Mouse (Mus musculus): Measurements from ENCODE around the gene C1qtnf4.

Gene C1qtnf4

DNA sequence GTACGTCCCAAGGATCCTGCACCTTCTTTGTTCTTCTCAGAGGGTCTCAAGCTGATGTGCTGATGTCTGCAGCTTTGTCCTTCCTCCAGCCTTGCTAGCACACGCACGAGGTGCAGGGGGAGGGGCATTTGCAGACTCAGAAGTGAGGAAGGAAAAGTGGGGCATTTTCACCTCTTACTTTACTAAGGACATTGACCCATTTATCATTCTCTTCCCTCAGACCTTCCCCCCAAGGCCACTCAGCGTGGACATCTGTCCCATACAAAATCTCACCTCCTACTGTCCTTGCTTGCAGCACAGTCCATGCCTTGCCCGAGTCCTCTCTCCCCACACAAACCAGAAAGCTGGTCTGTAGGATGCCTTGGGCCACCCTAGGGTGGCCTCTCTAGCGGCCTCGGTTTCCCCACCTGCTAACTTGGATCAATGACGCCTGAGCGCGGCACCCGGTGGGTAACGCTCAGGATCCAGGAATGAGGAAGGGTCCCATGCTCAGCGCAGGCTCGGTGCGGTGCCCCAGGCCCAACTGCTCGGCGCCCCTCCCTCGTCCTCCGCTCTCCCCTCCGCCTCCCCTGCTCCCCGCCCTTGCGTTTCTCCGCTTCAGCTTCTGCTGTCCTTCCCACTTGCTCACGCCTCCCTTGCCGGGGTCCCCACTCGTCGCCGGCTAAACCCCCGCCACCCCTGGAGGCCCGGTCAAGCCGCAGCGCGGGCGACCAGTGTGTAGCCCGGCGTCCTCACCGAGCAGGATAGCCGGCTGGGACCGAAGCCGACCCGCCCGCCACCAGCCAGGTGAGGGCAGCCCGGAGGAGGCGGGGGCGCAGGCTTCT is at the start of gene C1qtnf4:
Gene C1qtnf4, plus strand, starts transcription at position 643 of the 824 bp plus-strand sequence.
- in situ Hi-C loops (cut with MboI; ENCODE audit: unreplicated experiment in 2 of 2): no loop called here

DNA sequence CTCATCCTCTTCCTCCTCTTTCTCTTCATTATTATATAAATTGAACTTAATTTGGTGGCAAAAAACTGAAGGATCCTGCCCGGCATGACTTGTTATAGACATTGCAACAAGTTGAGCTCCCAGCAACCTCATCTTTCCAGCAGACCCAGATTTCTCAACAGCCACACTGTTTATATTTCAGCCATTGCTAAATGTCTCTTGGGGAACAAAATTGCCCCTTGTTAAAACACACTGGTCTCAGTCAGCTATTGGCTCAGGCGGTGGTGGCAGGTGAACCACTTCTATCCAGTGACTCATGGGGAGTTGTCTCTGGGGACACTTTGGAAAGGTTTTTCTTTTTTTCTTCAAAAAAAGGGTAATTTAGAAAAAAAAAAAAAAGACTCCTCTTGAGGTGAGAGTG is 47.0 kb upstream of the C1qtnf4 start:
- in situ Hi-C loops (cut with MboI; ENCODE audit: unreplicated experiment in 2 of 2): no loop called here

DNA sequence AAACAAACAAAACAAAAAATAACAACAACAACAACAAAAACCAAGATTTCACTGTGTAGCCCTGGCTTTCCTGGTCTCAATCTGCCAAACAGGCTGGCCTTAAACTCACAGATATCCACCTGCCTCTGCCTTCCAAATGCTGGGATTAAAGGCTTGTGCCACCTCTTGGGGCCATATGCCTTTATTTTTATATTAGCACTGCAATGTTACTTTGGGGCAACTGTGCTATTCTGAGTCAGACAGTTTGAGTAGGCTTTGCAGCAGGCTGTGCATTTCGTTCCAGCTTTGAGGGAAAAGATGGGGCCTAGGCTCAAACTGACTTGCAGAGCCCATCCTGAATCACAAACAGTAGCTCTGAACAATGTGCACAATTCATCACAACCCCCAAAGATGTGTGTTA is 42.0 kb upstream of the C1qtnf4 start:
- in situ Hi-C loops (cut with MboI; ENCODE audit: unreplicated experiment in 2 of 2): no loop called here

DNA sequence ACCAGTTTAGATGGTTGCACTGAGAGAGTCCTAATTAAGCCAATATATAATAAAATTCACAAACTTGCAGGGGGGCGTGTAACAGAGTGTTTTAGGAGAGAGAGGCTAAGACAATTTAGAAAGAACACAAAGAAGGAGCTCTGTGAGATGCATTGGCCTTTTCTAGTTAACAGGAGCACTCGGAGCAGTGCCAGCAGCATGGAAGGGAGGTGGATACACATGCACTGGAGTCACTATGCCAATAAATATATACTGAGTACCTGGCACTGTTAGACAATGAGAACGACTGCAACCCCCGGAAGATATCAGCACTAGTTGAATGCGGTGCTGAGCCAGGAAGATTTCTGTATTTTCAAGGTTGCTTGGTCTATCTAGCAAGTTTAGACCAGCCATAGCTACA is 41.4 kb upstream of the C1qtnf4 start:
- in situ Hi-C loops (cut with MboI; ENCODE audit: unreplicated experiment in 2 of 2): no loop called here

DNA sequence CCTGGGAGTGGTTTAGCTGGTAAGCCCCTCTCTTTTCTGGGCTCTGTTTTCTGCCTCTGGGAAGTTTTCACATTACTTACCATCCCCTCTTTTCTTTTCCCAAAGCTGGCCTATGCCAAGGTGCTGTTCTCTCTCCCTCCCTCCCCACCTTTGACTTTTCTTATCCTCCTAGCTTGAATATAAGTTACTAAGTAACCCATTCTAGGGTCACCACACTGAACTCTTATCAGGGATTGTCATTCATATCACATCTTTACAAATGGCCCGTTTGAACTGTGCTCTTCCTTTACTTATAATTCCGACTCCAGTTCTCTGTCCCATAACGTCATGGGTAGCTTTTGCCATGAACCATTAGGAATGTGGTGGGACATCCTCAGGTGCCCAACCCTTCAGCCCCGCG is 40.4 kb upstream of the C1qtnf4 start:
- in situ Hi-C loops (cut with MboI; ENCODE audit: unreplicated experiment in 2 of 2): no loop called here

DNA sequence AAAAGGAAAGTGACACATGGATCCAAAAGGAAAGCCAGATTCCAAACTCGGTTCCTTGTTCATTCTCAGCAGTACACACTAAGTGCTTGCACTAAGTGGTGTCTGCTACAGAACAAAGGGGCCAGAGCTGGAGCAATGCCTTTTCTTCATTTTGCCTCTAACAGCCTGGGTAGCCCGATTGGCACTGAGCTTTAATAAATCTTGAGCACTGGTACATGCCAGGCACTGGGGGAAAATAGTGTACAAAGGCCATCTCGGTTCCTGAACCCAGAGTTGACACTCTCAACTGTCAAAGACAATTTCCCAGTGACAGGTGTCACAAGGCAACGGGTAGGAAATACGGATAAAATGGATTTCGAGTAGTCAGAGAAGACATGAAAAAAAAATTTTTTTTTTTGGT is 39.5 kb upstream of the C1qtnf4 start:
- in situ Hi-C loops (cut with MboI; ENCODE audit: unreplicated experiment in 2 of 2): no loop called here

DNA sequence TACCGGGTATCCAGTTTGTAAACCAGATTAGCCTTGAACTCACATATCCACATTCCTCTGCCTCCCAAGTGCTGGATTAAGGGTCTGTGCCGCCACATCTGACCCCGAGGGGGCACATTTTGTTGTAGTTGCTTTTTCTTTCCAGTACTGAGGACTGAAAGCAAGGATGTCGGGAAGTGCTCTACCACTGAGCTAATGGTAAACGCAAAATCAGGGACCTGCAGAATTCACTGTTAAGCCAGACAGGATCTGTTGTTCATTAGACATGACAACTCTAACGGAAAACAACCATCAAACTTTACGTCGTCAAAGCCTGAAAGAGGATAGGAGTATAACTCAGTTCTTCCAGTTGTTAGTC is 39.1 kb upstream of the C1qtnf4 start:
- in situ Hi-C loops (cut with MboI; ENCODE audit: unreplicated experiment in 2 of 2): no loop called here

DNA sequence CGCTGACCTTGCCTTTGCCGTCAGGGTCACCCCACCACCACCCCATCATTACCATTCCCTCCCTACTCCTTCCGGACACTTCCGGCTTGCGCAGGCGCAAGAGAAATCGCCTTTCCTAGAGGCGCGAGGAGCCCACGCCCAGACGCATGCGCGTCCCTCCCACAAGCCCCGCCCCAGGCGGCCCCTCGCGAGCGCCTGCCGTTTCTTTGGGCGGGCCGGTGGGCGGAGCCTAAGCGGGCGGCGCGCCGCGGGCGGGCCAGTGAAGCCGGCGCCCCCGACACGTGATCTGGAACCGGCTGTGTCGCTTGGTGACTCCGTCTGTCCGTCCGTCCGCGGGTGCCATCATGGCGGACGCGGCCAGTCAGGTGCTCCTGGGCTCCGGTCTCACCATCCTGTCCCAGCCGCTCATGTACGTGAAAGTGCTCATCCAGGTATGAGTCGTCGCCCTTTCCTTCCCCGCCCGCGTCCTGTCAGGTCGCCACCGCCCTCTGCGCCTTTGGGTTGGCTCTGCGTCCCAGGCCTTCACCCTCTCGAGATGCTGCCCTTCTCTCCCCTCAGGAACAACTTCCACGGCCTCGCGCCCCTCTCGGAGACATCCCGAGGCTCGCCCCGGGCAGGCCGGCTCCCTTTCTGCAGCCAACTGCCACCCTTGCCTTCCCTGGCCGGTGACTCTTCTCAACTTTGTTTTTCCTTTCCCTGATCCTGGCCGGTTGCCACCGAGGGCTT is 38.5 kb upstream of the C1qtnf4 start, which contains the start of gene Mtch2:
Gene Mtch2, plus strand, starts transcription at position 201 of the 726 bp plus-strand sequence.
- in situ Hi-C loops (cut with MboI; ENCODE audit: unreplicated experiment in 2 of 2): no loop called here

DNA sequence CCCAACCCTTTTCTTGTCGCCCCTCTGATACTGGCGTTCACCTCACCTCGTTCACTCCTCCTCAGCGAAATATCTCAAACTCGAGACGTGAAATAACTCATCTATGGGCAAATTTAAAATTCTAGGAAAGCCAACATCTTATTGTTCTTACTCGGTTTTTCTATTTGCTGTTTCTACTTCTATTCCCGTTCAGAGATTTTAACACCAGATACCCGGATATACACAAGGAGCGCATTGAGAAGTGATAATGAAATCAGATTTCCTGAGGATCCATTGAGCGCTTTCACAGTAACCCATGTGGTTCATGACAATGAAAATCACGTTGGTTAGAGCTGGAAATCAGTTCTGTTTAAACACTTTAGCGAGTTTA is 38.0 kb upstream of the C1qtnf4 start:
- in situ Hi-C loops (cut with MboI; ENCODE audit: unreplicated experiment in 2 of 2): no loop called here

DNA sequence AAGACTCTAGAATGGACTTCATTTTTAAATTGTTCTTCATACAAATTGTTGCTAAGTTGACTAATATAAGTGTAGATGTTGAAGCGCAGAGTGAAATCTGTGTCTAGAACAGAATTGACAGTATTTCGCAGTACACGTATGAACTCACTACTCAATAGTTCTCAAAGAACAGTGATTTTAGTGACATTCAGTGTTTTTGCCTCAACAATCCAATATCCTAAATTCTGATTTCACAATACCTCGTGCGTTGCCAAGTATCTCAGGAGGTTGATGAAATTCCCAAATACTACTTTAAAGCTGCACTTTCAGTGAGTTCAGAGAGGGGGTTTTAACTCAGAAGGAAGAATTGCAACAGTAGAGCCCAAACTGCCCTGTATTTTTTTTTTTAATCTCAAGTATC is 37.3 kb upstream of the C1qtnf4 start:
- in situ Hi-C loops (cut with MboI; ENCODE audit: unreplicated experiment in 2 of 2): no loop called here

DNA sequence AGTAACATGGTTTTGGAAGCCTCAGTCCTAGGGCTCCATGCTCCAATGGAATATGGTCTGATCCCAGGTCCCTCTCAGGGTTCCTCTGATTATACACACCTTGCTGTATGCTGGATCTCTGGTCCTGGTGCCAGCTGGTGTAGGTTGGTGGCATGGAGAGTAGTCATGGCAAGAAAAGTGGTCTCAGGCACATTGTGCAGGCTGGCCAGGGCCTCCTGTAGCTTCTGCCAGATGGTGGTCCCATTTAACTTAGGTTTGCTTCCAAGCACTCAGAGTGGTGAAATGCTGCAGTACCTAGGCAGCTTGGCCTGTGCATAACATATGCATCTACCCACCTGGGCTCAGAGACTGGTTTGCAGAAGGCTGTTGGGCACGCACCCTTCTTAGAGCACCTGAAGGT is 35.3 kb upstream of the C1qtnf4 start:
- in situ Hi-C loops (cut with MboI; ENCODE audit: unreplicated experiment in 2 of 2): loop anchor here in 1 of 2 experiments (25.0 kb wide), 1 partner anchor 637 kb away; no protein-coding TSS in a partner anchor

DNA sequence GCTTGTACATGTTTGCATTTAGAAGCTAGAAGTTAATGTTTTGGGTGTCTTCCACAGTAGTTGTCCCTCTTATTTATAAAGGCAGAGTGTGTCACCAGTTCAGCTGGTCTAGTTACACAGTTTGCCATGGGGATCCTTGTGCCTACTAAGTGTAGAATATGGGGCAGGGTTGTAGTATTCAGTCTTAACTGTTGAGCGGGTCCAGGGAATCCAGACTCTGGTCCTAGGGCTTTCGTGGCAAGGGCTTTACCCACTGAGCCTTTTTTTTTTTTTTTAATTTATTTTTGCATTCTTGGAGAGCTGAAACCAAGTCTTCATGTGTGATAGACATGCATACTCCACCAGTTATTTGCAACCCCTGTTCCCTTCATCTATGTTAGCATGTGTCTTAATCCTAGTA is 24.2 kb upstream of the C1qtnf4 start:
- in situ Hi-C loops (cut with MboI; ENCODE audit: unreplicated experiment in 2 of 2): loop anchor here (5.0 to 25.0 kb wide), 4 partner anchors 196 to 626 kb away; no protein-coding TSS in a partner anchor

DNA sequence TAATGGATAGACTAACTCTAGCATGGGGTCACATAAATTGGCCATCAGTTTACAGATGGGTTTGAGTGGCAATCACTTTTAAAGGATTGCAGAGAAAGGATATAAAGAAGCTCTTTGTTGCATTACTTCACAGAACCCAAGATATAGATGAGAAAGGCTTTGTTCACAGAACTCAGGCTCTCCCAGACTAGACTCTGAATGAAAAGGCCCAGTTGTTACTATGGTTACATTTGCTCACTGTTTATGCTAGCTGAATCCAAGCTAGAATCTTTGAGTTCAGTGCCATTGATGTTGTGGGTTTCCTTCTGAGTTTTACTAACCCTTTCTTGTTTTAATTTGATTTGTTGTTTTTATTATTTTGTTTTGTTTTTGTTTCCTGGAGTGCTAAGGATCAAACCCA is 21.5 kb upstream of the C1qtnf4 start:
- in situ Hi-C loops (cut with MboI; ENCODE audit: unreplicated experiment in 2 of 2): loop anchor here (5.0 to 25.0 kb wide), 4 partner anchors 193 to 623 kb away; no protein-coding TSS in a partner anchor

DNA sequence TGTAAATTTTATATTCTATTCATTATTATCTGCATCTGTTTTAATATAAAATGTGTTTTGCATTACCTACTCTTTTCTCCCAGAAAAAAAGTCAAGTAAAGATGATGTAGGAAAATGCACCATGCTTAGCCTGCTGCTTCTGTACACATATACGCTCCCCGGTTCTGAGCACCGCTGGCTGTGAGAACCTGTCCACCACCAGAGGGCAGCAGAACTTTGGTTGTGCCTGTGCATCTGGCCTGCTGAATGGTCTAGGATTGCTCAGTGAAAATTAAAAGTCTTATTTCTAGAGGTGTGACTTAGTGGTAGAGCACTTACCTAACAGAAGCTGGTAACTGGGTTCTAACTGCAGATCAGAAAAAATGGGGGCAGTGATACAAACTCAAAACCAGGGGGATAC is 19.1 kb upstream of the C1qtnf4 start:
- in situ Hi-C loops (cut with MboI; ENCODE audit: unreplicated experiment in 2 of 2): loop anchor here (5.0 to 25.0 kb wide), 5 partner anchors 196 to 621 kb away; no protein-coding TSS in a partner anchor

DNA sequence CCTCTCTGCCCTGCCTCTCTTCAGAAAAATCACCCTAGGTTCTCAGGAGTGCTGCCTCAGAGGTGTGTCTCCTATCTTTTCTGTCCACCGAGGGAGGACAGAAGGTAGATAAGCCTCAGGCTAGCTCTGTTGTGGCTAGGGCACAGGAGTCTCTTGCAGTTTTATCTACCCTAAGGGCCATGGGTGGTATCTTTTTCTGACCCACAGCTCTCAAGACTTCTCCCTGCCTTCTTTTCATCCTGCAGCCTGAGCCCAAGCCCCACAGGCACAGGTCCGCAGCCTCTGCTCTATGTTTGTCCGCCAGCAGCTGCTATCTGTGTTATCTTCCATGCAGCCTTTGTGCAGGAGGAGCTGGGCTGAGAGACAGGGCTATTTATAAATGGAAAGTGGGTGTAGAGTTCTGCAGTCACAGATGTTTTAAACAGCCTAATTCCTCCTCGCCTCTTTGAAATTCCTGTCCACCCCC is 15.5 kb upstream of the C1qtnf4 start:
- in situ Hi-C loops (cut with MboI; ENCODE audit: unreplicated experiment in 2 of 2): loop anchor here in 1 of 2 experiments (25.0 kb wide), 1 partner anchor 617 kb away; no protein-coding TSS in a partner anchor

DNA sequence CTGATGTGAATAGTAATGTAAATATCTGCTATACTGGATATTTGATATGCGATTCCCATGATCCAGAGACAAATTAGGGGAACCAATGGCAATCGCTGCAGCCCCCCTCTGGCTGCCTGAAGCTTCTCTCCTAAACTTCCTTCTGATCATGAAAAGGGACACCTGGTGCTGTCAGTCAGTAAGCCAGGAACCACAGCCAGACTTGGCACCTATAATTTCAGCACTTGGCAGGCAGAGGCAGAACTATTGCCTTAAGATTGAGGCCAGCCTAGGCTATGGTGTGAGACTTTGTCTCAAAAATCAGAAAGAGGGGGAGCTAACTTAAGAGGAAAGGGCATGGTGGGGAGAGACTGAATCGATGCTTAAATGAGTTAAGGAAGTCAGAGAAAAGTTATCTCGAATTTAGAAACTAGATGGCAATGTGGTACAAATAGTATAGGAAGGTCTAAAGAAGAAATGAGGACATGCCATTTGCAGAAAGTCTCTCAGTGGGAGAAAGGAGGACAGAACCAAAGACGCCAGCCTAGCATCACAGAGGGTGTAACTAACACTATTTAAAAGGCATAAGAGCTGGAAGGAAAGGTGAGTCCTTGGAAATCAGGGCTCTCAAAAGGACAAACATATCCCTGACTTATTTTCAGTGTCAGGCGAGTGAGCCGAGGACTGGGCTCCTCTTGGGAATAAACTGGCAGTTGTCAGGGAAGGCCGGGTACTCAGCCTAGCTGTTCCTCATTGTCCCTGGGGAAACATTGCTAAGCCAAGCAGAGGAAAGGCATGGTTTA is 14.3 kb upstream of the C1qtnf4 start:
- in situ Hi-C loops (cut with MboI; ENCODE audit: unreplicated experiment in 2 of 2): loop anchor here in 1 of 2 experiments (25.0 kb wide), 1 partner anchor 616 kb away; no protein-coding TSS in a partner anchor

DNA sequence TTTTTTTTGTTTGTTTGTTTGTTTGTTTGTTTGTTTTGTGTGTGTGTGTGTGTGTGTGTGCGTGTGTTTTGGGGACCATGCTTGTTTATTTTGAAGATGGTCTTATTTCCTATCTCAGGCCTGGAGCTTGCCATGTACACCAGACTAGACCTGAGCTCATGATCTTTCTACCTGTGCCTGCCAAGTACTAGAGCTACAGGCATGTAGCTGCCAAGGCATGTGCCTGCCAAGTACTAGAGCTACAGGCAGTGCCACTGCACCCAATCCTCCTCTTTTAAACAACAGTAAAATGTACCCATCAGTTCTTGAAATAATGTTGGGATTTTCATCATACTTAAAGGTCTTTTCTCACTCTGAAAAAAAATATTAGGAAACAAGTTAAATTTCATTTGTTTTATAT is 11.6 kb upstream of the C1qtnf4 start:
- in situ Hi-C loops (cut with MboI; ENCODE audit: unreplicated experiment in 2 of 2): loop anchor here in 1 of 2 experiments (25.0 kb wide), 1 partner anchor 613 kb away; no protein-coding TSS in a partner anchor

DNA sequence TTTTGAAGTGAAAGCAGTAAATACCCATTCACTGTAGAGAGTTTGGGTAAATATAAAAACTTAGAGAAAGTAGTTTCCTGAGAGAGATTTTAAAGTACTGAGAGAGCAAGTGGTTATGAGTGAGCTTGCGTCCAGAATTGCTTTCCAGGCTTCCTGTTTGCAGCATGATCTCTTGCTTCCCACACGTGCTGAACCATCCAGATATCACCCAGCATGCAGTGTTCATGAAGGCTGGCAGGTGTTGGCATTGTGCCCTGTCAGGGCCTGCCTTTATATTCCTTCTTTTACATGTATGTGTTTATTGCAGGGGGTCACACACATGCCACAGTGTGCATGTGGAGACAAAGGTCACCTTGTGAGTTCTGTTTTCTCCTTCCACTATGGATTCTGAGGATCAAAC is 10.4 kb upstream of the C1qtnf4 start:
- in situ Hi-C loops (cut with MboI; ENCODE audit: unreplicated experiment in 2 of 2): no loop called here

DNA sequence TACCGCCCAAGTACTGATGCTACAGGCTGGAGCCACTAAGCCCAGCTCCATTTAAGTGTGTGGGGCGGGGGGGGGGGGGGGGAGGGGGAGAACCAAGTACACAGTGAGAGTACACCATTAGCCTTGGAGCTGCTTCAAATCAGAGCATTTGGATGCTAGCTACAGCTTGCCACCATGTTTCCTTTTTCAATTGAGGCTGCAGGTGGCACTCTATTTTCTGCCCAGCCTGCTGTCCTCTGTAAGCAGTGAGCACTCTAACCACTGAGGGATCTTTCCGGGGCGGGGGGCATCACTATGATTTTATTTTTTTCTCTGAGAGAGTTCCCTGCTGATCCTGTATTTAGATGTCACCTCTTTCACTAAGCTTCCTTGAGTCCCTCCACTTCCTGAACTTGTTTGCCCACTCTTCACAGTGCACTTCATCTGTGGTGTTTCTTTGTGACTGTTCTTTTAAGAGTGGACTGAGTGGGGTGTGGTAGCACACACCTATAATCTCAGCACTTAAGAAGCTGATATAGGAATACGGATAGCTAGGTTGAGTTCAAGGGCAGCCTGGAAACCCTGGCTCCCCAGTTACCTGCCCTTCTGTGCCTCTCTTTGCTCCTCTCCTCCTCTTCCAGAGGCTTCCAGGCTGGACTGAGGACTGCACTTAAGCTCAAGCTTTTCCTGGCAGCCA is 7.9 kb upstream of the C1qtnf4 start:
- in situ Hi-C loops (cut with MboI; ENCODE audit: unreplicated experiment in 2 of 2): no loop called here

DNA sequence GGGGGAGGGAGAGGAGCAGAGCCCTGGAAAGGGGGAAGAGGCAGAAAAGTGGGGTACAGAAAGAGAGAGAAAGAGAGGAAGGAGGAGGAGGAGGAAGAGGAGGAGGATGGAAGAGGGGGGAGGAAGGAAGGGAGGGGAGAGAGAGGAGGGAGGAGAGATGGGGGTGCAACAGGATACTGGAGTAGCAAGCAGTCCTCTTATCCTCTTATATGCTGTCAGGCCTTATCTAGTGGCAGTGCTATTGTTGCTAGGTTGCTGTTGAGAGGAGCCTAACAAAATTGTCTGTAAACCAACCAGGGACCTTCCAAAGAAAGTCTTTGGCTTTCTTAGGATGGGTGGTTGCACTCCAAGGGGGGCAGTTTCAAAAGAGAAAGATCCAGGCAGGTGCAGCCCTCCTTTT is 6.2 kb upstream of the C1qtnf4 start:
- in situ Hi-C loops (cut with MboI; ENCODE audit: unreplicated experiment in 2 of 2): no loop called here

Data from v-Abl transformed pro-B cells (cell line).